Mouse (Mus musculus) liver, embryonic 12.5 days (tissue): Measurements from ENCODE around the gene Vav2. TPM values are rescaled to one million over a fixed set of nuclear protein-coding genes. Genes with fewer than 3 reads are reported as not detected.
A peak's percentile ranks its signal among the peaks of the same experiment; 100 is the strongest.

Experiments used
- ATAC-seq: fragments of 200-750 bp; cut with Nextera tagmentation; 2 replicates; pipeline ENCODE4 v1.8.0; 2017; ENCODE audit warnings: moderate number of reproducible peaks, mild to moderate bottlenecking, moderate library complexity
- H3K27ac ChIP-seq: fragments of 300-500 bp; sonication (generic); 2 replicates; pipeline ENCODE4 v1.5.1; 2016; ENCODE audit warnings: mild to moderate bottlenecking
- H3K27me3 ChIP-seq: fragments of 300-500 bp; sonication (generic); replicated peaks from 2 replicates; pipeline ENCODE4 v1.6.1; 2016; ENCODE audit warnings: mild to moderate bottlenecking, moderate library complexity
- H3K36me3 ChIP-seq: fragments of 300-500 bp; sonication (generic); 2 replicates; pipeline ENCODE4 v1.6.1; 2016; ENCODE audit warnings: mild to moderate bottlenecking, moderate library complexity
- H3K4me1 ChIP-seq: fragments of 300-500 bp; sonication (generic); 2 replicates; pipeline ENCODE4 v1.6.1; 2016
- H3K4me2 ChIP-seq: fragments of 300-500 bp; sonication (generic); 2 replicates; pipeline ENCODE4 v1.6.1; 2016; ENCODE audit warnings: mild to moderate bottlenecking, moderate library complexity
- H3K4me3 ChIP-seq: fragments of 300-500 bp; sonication (generic); 2 replicates; pipeline ENCODE4 v1.5.1; 2016; ENCODE audit warnings: mild to moderate bottlenecking, moderate library complexity
- H3K9ac ChIP-seq: fragments of 300-500 bp; sonication (generic); 2 replicates; pipeline ENCODE4 v1.6.1; 2016; ENCODE audit warnings: mild to moderate bottlenecking, moderate library complexity
- H3K9me3 ChIP-seq: fragments of 300-500 bp; sonication (generic); replicated peaks from 2 replicates; pipeline ENCODE4 v1.6.1; 2016; ENCODE audit warnings: mild to moderate bottlenecking, moderate library complexity
- WGBS: fragments of 180-500 bp; shearing (Covaris S2); methylation state at CpG from one replicate; pipeline ENCODE4 v1.1.7; 2016; ENCODE audit not compliant: insufficient replicate concordance; 5-methylcytosine and 5-hydroxymethylcytosine counted together
- polyA plus RNA-seq: library from polyadenylated mRNA; unstranded; fragments of >200 nt; fragmentation: Nextera tagmentation; extraction: Ambion mirVana; gene quantifications from 2 replicates; pipeline ENCODE4 v1.2.1, GENCODE M21; 2016

Vav2 gene
- polyA plus RNA-seq, 1 experiment from 2014 or later: 5.8 TPM

- Histone ChIP-seq H3K27ac (peak overlapping the region; percentile 59; the same call in 1 of the 2 replicates), H3K27me3 (no peaks in the 10 kb centered on the region), H3K4me1 (peaks cover 83% of the 10 kb centered on the region), H3K4me2 (peak overlapping the region; percentile 46), H3K4me3 (no peak overlapping the region), H3K9ac (peak overlapping the region; percentile 39; the same call in 1 of the 2 replicates), H3K36me3 (no peaks in the 10 kb centered on the region), H3K9me3 (no peaks in the 10 kb centered on the region)
- ATAC-seq: peak; percentile 72
- 29% methylated on average over 5 of the region's 5 CpGs for WGBS
Observed at GRCm38 (mm10) chr2:27417648-27418153, 9.1 kb downstream of the Vav2 start.

DNA sequence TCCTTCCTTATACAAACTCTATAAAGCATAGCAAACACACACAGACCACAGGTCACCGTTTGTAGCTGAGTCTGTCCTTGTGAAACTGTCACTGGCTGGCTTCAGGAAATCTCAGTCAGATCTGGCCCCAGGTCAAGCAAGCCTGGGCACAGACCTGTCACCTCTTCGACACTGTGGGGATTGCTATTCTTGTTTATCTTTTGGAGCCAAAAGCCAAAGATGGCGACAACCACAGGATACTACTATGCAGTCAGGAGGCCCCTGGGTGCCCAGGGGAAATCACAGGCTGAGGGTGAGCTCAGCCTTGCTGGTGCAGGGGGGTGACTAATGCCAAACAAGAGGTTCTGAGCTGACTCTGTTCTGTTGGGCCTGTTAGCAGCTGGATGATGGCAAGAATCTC, 10.4 kb downstream of the Vav2 start:
- ATAC-seq: no peak
- H3K9ac ChIP-seq: no peak overlapping the region
- no peak overlapping the region for H3K4me3 ChIP-seq
- H3K27ac ChIP-seq: no peak overlapping the region
- H3K9me3 ChIP-seq: no peaks in the 10 kb centered on the region
- peaks cover 92% of the 10 kb centered on the region for H3K4me1 ChIP-seq
- no peaks in the 10 kb centered on the region for H3K36me3 ChIP-seq
- H3K27me3 ChIP-seq: no peaks in the 10 kb centered on the region
- WGBS: 21% methylated on average over 3 of the region's 3 CpGs
- no peak overlapping the region for H3K4me2 ChIP-seq

GRCm38 (mm10) chr2:27415060-27415783, 11.6 kb downstream of the Vav2 start:
- H3K4me1 ChIP-seq: peaks cover 95% of the 10 kb centered on the region
- 51% methylated on average over 11 of the region's 11 CpGs for WGBS
- no peaks in the 10 kb centered on the region for H3K27me3 ChIP-seq
- ATAC-seq: no peak
- H3K4me3 ChIP-seq: no peak overlapping the region
- no peak overlapping the region for H3K27ac ChIP-seq
- H3K36me3 ChIP-seq: no peaks in the 10 kb centered on the region
- H3K9me3 ChIP-seq: no peaks in the 10 kb centered on the region
- H3K4me2 ChIP-seq: no peak overlapping the region
- no peak overlapping the region for H3K9ac ChIP-seq

DNA sequence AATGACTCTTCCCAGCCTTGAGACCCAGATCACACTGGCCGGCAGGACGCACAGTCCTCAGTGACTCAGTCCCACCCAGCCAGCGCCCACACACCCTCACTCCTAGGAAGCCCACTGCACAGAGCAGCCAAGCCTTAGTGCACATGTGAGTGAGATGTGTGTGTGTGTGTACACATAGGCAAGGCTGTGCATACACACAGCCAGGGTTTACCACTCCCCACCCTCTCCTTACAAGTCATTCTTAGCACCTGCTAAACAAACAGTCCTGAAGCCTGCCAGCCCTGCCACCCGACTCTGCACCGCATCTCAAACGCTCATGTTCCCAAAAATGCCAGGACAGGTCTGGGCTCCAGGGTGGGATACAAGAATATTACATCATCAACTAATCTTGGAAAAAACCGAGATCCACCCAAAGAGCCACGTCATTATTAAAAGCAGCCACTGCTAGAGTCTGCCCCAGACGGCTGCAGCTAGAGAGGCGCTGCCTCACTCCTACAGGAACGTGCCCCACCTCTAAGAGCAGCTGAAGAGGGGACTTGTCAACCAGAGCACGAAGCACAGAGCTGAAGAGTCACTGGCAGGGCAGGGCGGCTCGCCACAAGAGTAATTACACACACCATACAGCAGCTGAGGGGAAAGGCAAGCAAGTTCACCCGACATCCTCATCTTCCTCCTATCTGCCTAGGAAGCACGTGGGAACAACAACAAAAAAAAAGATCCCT, 12.7 kb downstream of the Vav2 start:
- WGBS: 36% methylated on average over 16 of the region's 16 CpGs
- Histone ChIP-seq H3K4me2 (no peak overlapping the region), H3K4me3 (no peak overlapping the region), H3K27ac (no peak overlapping the region), H3K27me3 (no peaks in the 10 kb centered on the region), H3K9me3 (no peaks in the 10 kb centered on the region), H3K4me1 (peaks cover 84% of the 10 kb centered on the region), H3K9ac (no peak overlapping the region), H3K36me3 (no peaks in the 10 kb centered on the region)
- no peak for ATAC-seq

GRCm38 (mm10) chr2:27413582-27413935, 13.3 kb downstream of the Vav2 start:
- Histone ChIP-seq H3K4me2 (no peak overlapping the region), H3K27me3 (no peaks in the 10 kb centered on the region), H3K4me3 (no peak overlapping the region), H3K27ac (no peak overlapping the region), H3K9ac (no peak overlapping the region), H3K4me1 (peaks cover 83% of the 10 kb centered on the region), H3K9me3 (no peaks in the 10 kb centered on the region), H3K36me3 (no peaks in the 10 kb centered on the region)
- WGBS: 42% methylated on average over 2 of the region's 2 CpGs
- no peak for ATAC-seq

GRCm38 (mm10) chr2:27412245-27412800, 14.5 kb downstream of the Vav2 start:
- 38% methylated on average over 7 of the region's 7 CpGs for WGBS
- Histone ChIP-seq H3K27ac (peak overlapping the region; percentile 68), H3K9me3 (no peaks in the 10 kb centered on the region), H3K27me3 (no peaks in the 10 kb centered on the region), H3K4me1 (peaks cover 82% of the 10 kb centered on the region), H3K9ac (no peak overlapping the region), H3K36me3 (no peaks in the 10 kb centered on the region), H3K4me3 (no peak overlapping the region), H3K4me2 (peak overlapping the region; percentile 40)
- no peak for ATAC-seq

GRCm38 (mm10) chr2:27411688-27412174, 15.1 kb downstream of the Vav2 start:
- H3K27me3 ChIP-seq: no peaks in the 10 kb centered on the region
- no peaks in the 10 kb centered on the region for H3K9me3 ChIP-seq
- H3K36me3 ChIP-seq: no peaks in the 10 kb centered on the region
- peaks cover 82% of the 10 kb centered on the region for H3K4me1 ChIP-seq
- H3K4me2 ChIP-seq: peak overlapping the region; percentile 40
- peak overlapping the region; percentile 29; the same call in 1 of the 2 replicates for H3K9ac ChIP-seq
- H3K27ac ChIP-seq: peak overlapping the region; percentile 68
- no peak overlapping the region for H3K4me3 ChIP-seq
- WGBS: 12% methylated on average over 8 of the region's 8 CpGs
- peak; percentile 69 for ATAC-seq

DNA sequence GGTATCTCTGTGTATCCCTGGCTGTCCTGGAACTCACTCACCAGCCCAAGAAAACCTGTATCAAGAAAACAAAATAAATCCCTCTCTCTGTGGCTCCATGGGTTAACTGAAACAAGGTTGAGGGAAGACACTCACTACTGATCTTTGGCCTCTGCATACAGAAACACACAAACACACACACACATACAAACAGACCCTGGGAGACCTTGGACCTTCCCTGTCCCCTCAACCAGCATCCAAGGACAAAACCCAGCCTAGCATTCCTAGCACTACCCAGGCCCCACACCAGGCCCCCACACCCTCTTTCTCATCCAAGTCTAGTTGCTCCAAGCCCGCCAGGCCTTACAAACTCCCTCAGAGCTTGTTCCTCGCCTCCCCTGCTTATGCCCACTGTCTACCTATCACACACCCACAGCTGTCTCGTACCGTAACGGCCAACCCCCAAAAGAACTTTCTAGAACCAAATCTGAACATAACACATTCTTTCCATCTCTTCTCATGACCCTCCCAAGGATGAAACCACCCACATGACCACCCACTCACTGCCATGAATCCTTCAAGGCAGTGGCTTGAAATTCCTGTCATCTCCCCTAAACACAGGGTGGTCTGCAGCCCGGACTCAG, 16.2 kb downstream of the Vav2 start:
- no peak; the same call in 1 of the 2 replicates for ATAC-seq
- Histone ChIP-seq H3K4me2 (peak overlapping the region; percentile 40; the same call in 1 of the 2 replicates), H3K27ac (peak overlapping the region; percentile 68), H3K9ac (no peak overlapping the region), H3K4me1 (peaks cover 80% of the 10 kb centered on the region), H3K36me3 (no peaks in the 10 kb centered on the region), H3K9me3 (no peaks in the 10 kb centered on the region), H3K27me3 (no peaks in the 10 kb centered on the region), H3K4me3 (no peak overlapping the region)
- 57% methylated on average over 6 of the region's 6 CpGs for WGBS

DNA sequence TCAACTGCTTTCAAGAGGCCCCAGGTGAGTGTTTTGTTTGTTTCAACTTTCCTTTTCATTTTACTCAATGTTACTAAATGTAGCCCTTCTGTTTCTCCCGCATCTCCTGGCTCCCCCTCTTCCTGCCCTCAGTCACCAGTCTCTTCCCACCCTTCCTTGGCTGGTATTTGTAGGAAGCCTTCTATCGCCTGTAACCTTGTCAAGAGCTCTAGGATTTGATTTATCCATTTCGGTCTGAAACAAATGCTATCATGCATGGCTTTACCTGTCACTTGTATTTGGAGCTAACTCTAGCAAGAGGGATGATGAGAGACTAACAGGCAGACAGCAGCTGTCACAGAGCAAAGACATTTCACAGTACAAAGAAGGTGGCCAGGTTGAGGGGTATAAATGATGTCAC, 18.6 kb downstream of the Vav2 start:
- WGBS: 62% methylated on average over 3 of the region's 3 CpGs
- Histone ChIP-seq H3K9me3 (no peaks in the 10 kb centered on the region), H3K27me3 (no peaks in the 10 kb centered on the region), H3K4me1 (peaks cover 77% of the 10 kb centered on the region), H3K27ac (no peak overlapping the region), H3K4me3 (no peak overlapping the region), H3K4me2 (no peak overlapping the region), H3K36me3 (no peaks in the 10 kb centered on the region), H3K9ac (no peak overlapping the region)
- ATAC-seq: no peak

- WGBS: 53% methylated on average over 5 of the region's 5 CpGs
- ATAC-seq: no peak
- no peaks in the 10 kb centered on the region for H3K27me3 ChIP-seq
- H3K4me3 ChIP-seq: no peak overlapping the region
- H3K4me2 ChIP-seq: no peak overlapping the region
- no peaks in the 10 kb centered on the region for H3K36me3 ChIP-seq
- no peak overlapping the region for H3K9ac ChIP-seq
- H3K27ac ChIP-seq: no peak overlapping the region
- peaks cover 73% of the 10 kb centered on the region for H3K4me1 ChIP-seq
- H3K9me3 ChIP-seq: no peaks in the 10 kb centered on the region
Observed at GRCm38 (mm10) chr2:27406928-27407327, 19.9 kb downstream of the Vav2 start.

DNA sequence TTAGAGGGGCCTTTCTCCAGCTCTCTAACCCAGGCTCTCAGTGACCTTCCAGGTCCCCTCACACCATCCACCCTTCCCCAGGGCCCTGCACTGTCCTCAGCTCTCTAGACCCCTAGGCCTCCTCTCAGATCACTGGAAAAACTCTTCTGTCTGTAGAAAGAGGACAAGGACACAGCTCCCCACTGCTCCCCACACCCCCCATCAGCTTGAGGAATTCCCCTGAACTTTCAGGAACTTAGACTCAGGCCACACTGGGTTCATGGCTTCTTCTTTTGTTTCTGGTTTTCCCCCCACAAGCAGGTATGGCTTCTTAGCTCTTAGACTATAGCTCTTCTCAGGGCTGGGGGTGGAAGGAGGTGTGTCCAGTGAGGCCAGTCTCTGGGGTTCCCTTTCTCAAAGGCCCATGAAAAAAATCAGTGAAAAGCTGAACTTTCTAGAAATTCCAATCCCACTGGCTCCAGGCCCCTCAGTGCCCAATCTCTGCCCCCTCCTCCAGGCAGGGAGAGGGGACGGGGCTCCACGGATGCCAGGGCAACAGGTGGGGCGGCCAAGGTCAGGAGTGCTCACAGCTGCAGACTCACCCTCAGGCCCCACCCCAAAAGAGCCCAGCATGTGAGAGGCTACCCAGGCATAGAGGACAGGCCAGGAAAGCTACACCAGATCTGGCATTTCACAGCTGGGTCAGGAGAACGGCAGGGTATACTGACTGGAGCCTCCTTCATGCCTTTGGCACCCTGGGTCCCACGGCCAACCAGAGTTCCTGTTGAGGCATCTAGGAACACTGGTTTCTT, 21.5 kb downstream of the Vav2 start:
- no peak for ATAC-seq
- Histone ChIP-seq H3K4me1 (peaks cover 57% of the 10 kb centered on the region), H3K9me3 (no peaks in the 10 kb centered on the region), H3K4me3 (no peak overlapping the region), H3K27ac (no peak overlapping the region; the same call in 1 of the 2 replicates), H3K9ac (no peak overlapping the region), H3K36me3 (no peaks in the 10 kb centered on the region), H3K27me3 (no peaks in the 10 kb centered on the region), H3K4me2 (no peak overlapping the region)
- 69% methylated on average over 5 of the region's 5 CpGs for WGBS
